Mouse (Mus musculus): Measurements from ENCODE around the gene Plin3.

Plin3 gene

GRCm38 (mm10) chr17:56241541-56242401 is 50.9 kb downstream of the Plin3 start:
- DNase-seq (ENCODE audit: low spot score), result peak; percentile 94

- peak; percentile 92 for DNase-seq (ENCODE audit: low spot score)
These were observed 58.7 kb downstream of the Plin3 start for GRCm38 (mm10) chr17:56233818-56234469.

GRCm38 (mm10) chr17:56233389-56233788 is 59.3 kb downstream of the Plin3 start:
- DNase-seq (ENCODE audit: low spot score), result no peak

GRCm38 (mm10) chr17:56229943-56230342 is 62.7 kb downstream of the Plin3 start:
- no peak for DNase-seq (ENCODE audit: low spot score)
